Mouse (Mus musculus): ENCODE measurements around the gene Hspa12a.

DNA sequence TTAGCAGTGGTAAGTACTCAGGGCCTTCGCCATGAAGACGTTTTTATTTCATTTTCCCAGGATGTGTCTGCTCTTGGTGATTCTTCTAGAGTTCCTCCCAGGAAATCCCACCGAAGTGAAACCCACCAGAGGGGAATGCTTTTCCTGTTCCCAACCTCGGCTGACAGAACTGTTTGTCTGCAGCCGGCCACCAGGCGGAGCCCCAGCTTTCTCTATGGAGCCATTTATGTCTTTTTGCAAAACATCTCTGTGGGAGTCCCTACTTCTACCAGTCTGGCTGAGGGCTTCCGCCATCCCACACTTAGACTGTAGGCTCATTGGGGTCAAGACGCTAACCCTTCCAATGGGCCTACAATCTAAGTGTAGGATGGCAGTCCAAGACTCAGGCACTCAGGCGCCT is 32.1 kb downstream of the Hspa12a start:
- TF ChIP-seq POLR2A (IDR thresholded peaks at IDR 0.05; ENCODE audit: control insufficient read depth, low read depth, low read length) = no peak
- TF ChIP-seq CTCF (IDR thresholded peaks at IDR 0.05; ENCODE audit: control insufficient read depth, insufficient read depth, insufficient replicate concordance, low read depth, low read length) = peak; percentile 35; the same call in 1 of the 2 replicates

All from testis, adult 2 months (tissue).